Mouse (Mus musculus) liver, embryonic 14.5 days (tissue): ENCODE results near the gene Aox3.

Experiments
- CTCF ChIP-seq: IDR thresholded peaks from 2 replicates; pipeline ENCODE4 v1.5.1; 2016; ENCODE audit warnings: antibody characterized with exemption, low read depth, control low read depth
- EP300 ChIP-seq: IDR thresholded peaks from 2 replicates; pipeline ENCODE4 v1.6.1; 2016; ENCODE audit warnings: antibody characterized with exemption, low read depth

- TF ChIP-seq CTCF, result no peak
- TF ChIP-seq EP300, result no peak
Observed at GRCm38 (mm10) chr1:58069181-58069580, 43.7 kb upstream of the Aox3 start.
